Mouse (Mus musculus): ENCODE data around the gene Nkx1-1.

Nkx1-1 gene

GRCm38 (mm10) chr5:33433201-33434138 lies at the start of gene Nkx1-1:
TSS of gene Nkx1-1 (minus strand) at chr5:33433976.
- no peak for DNase-seq (ENCODE audit: low read depth)

DNA sequence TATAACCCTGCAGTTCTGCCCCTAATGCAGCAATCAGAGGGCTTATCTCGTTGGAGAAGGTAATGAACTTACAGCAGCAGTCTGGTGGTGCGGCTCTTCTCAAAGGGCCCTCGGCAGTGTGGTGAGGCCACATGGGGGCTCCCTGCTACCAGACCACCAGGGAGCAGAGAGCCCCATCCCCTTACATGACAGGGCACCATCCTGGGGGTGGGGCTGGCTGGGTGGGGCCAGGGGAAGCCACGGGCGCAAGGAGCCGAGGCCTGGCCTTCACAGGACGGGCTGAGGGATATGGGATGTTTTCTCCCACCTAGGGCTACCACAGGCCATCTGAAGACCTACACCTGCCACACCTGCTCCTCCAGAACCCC lies 47.5 kb upstream of the Nkx1-1 start:
- no peak for DNase-seq (ENCODE audit: low read depth)

GRCm38 (mm10) chr5:33480582-33481317 lies 47.0 kb upstream of the Nkx1-1 start:
- no peak for DNase-seq (ENCODE audit: low read depth)

DNA sequence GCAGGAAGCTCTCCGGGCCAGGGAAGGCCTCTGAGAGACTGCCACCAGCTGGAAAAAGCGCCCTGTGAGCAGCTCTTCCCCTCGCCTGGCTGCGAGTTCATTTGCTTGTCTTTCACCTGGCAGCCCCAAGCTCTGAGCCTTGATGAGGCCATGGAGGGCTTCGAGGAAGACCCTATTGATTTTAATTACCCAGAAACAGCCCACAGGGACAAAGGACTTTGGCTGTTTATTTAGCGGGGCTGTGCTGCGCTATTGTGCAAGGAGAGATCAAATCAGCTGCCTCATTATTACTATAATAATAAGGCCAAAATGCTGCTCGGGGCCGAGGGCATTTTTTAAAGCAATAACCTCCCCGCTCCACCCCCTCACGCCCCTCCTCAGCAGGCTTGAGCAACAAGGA lies 31.7 kb upstream of the Nkx1-1 start:
- no peak for DNase-seq (ENCODE audit: low read depth)

DNA sequence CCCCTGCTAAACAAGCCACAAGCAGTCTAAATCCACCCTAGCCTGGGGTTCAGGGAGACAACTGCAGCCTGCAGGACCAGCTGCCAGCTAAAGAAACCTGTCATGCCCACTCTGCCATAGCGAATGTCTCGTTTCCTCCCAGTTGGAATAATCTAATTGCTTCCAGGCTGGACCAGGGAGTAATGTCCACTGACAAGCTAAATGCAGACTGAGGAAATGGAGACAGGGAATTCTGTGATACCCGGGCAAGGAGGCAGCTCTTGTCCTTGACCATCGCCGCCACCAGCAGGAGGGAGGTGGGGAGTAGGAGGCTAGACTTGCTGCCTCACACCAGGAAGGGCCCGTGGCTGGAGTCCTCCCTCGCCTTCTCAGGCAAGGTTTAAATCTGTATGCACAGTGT lies 30.6 kb upstream of the Nkx1-1 start:
- DNase-seq (ENCODE audit: low read depth), result no peak

- no peak for DNase-seq (ENCODE audit: low read depth)
Observed at GRCm38 (mm10) chr5:33459111-33459510, 25.3 kb upstream of the Nkx1-1 start.

GRCm38 (mm10) chr5:33458132-33458622 lies 24.4 kb upstream of the Nkx1-1 start:
- DNase-seq (ENCODE audit: low read depth), result no peak

GRCm38 (mm10) chr5:33455737-33456136 lies 22.0 kb upstream of the Nkx1-1 start:
- no peak for DNase-seq (ENCODE audit: low read depth)

DNA sequence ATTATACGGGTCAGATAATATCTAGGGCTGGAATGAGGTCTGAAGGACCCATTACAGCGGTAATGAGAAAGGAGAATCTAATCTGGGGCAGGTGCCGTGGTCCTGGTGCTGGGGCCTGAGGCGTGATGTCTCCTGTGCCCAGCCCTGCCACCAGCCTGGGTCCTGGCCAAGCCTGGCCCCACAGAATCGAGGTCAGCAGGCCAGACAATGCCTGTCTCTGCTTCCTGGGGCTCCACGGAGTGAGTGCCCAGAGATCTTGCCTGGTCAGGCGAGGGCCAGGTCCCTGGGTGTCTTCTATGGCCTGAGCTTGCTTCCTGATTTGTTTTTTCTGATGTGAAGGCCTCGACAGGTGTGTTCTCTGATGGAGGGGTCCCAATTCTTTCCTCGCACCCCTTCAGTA lies 10.0 kb upstream of the Nkx1-1 start:
- DNase-seq (ENCODE audit: low read depth), result no peak

- DNase-seq (ENCODE audit: low read depth), result peak; percentile 64
Observed at GRCm38 (mm10) chr5:33442927-33443710, 9.3 kb upstream of the Nkx1-1 start.

DNA sequence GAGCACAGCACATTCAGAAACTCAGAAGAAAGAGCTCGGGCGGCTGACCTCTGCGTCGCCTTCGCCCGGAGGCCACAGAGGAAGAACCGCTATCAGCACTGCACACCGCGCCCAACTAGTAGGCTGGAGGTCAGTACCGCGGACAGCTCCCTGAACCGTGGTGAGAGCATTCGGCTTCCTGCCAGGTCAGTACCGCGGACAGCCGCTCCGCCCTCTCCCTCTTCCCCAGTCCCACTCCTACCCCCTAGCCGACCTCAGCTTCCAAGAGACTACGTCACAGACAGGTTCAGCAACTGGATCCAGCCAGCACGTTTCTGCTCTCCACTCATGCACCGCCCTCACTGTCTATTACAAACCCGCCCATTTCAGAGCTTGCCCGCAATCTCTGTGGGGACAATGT lies 4.4 kb upstream of the Nkx1-1 start:
- DNase-seq (ENCODE audit: low read depth), result peak; percentile 89

- DNase-seq (ENCODE audit: low read depth), result no peak
Observed at GRCm38 (mm10) chr5:33435941-33436340, 2.2 kb upstream of the Nkx1-1 start.

GRCm38 (mm10) chr5:33435151-33435550 lies 1.4 kb upstream of the Nkx1-1 start:
- no peak for DNase-seq (ENCODE audit: low read depth)

DNA sequence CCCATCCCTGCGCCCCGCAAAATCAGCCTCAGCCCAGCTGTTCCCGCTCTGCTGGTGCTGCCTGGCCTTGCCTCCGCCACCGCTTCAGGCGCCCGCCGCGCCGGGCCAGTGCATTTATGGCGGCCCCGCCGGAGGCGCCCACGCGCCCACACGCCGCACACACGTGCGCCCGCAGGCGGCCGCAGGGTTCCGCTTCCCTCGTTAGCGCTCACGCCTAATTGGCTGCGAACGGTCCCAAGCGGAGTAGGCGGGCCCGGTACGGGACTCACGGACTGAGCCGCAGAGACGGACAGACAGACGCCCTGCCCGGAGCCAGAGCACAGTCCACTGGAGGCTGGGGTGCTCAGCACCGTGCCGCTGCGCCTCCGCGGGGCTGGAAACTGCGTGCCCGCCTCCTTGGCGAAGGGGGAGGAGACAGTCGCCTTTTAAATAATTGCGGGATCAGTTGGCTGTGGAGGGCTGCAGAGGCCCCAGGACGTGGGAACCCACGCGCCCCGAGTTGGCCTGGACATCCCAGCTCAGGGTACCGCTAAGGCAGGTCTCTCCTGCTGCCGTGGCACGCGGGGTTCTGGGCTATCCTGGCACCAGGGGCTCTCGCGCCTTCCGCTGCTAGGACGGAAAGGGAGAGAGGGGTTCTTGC lies 485 bp upstream of the Nkx1-1 start:
- no peak for DNase-seq (ENCODE audit: low read depth)

- no peak for DNase-seq (ENCODE audit: low read depth)
Observed at GRCm38 (mm10) chr5:33432057-33432935, 1.5 kb downstream of the Nkx1-1 start.

DNA sequence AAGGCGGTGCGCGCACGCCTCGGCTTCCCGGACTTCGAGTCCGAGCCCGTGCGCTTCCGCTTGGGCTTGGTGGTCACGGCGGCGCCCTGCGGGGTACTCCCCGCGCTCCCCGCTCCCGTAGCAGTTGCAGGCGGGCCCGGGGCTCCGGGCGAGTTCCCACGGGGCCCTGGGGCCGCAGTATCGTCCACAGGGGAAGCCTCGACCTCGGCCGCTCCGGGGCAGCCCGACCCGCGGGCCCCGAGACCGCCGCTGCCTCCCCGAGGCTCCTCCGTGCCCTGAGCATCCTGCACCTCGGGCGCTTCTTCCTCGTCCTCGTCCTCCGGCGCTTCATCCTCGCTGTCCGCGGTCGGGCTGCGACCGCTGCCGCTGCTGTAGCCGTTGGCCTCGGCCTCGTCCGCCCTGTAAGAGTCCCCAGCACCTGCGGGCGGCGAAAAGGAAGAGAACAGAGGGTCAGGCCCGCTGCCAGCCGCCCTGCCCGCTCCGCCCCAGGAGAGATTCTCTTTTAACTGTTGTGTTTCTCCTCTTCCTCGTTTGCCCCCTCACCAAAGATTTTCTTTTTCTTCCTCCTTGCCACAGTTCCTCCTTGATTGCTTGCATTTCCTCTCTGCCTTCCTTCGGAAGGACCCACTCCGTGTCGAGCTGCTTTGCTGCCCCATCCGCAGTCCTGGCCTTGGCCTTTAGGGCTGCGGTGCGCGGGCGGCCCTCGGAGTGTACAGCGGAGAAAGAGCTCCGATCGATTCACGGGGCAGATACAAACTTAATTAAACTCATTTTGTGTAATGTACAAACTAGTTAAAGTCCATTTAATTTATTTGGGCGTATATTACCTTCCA lies 2.4 kb downstream of the Nkx1-1 start:
- no peak for DNase-seq (ENCODE audit: low read depth)

DNA sequence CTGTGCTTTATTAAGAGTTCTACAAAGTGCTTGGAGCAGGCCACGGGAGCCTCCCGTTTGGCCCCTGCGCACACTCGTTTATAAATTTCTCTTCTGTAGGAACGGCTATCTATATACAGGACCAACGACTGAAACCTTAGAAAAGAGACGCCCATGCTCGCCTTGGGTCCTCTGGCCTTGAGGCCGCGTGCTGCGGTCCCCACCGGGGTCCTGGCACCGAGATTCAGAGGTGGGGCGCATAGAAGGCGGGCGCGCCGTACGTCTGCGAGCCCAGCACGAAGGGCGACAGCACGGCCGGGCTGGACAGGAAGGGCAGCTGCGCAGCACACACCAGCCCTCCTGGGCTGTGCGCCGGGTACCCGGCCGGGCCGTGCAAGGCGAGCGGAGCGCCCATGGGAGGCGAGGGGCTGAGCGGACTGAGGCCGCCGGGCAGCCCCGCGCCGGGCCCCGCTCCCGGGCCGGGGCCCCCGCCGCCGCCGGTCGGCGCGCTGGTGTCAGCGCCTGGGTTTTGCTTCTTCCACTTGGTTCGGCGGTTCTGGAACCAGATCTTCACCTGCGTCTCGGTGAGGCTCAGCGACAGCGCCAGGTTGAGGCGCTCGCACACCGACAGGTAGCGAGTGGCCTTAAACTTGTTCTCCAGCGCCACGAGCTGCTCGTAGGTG lies 3.1 kb downstream of the Nkx1-1 start:
- DNase-seq (ENCODE audit: low read depth), result no peak

GRCm38 (mm10) chr5:33430106-33430505 lies 3.7 kb downstream of the Nkx1-1 start:
- DNase-seq (ENCODE audit: low read depth), result no peak

GRCm38 (mm10) chr5:33427461-33427860 lies 6.3 kb downstream of the Nkx1-1 start:
- DNase-seq (ENCODE audit: low read depth), result no peak
